Mouse (Mus musculus): Measurements from ENCODE around the gene Gprin2.

DNA sequence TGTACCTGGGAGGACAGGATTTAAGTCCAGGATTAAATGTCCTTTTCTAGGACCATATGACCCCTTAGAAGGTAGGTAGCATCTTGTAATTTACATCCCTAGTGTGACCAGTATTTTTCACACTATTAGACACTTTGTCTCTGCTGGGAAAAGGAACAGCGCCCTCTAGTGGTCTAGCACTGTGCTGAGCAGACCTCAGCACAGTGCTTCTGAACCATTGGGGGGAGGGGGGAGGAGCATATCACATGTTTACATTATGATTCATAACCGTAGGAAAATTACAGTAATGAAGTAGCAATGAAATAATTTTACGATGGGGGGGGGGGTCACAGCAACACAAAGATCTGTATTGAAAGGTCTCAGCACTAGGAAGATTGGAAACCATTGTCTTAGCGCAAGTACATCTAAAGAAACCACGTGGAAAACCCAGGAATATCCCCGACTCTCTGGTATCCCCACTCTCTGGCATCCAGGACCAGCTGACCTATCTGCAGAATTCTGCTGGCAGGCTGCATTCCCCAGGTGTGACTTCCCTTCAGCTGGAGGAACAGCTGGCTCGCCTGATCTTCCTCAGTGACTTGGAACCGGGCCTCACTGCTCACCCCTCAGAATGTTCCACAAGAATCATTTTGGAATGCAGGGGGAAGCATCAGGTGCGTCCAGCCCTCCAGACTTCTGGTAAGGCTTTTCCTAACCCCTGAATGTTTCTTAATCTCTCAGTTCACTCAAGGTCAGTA lies 46.7 kb downstream of the Gprin2 start:
- TF ChIP-seq TAL1 (IDR thresholded peaks at IDR 0.05; ENCODE audit: low read length) (no peak), GATA1 (IDR thresholded peaks at IDR 0.05; ENCODE audit: low read length) (no peak)

All from erythroblast, embryonic 14.5 days (primary cell).